Mouse (Mus musculus) lung, embryonic 14.5 days (tissue): ENCODE measurements around the gene Herpud2. TPM values are rescaled to one million over a fixed set of nuclear protein-coding genes. Genes with fewer than 3 reads are reported as not detected.

ENCODE experiments used
- ATAC-seq: fragments of 200-750 bp; cut with Nextera tagmentation; 2 replicates; pipeline ENCODE4 v1.8.0; 2017; ENCODE audit warnings: mild to moderate bottlenecking, moderate TSS enrichment, moderate library complexity; ENCODE audit not compliant: insufficient read depth
- DNase-seq: peaks from one replicate; pipeline ENCODE4 v3.0.0-alpha.2; 2015
- H3K27ac ChIP-seq: fragments of 300-500 bp; sonication (generic); 2 replicates; pipeline ENCODE4 v1.5.1; 2014; ENCODE audit warnings: low read depth, mild to moderate bottlenecking, moderate library complexity
- H3K27me3 ChIP-seq: fragments of 300-500 bp; sonication (generic); 2 replicates; pipeline ENCODE4 v1.6.1; 2014; ENCODE audit warnings: low read length, control low read depth; ENCODE audit not compliant: insufficient read depth
- H3K36me3 ChIP-seq: fragments of 300-500 bp; sonication (generic); 2 replicates; pipeline ENCODE4 v1.6.1; 2014; ENCODE audit warnings: control low read depth; ENCODE audit not compliant: insufficient read depth
- H3K4me1 ChIP-seq: fragments of 300-500 bp; sonication (generic); 2 replicates; pipeline ENCODE4 v1.6.1; 2014; ENCODE audit warnings: antibody characterized with exemption, control low read depth; ENCODE audit not compliant: insufficient read depth
- H3K4me2 ChIP-seq: fragments of 300-500 bp; sonication (generic); 2 replicates; pipeline ENCODE4 v1.6.1; 2014; ENCODE audit warnings: mild to moderate bottlenecking
- H3K4me3 ChIP-seq: fragments of 300-500 bp; sonication (generic); 2 replicates; pipeline ENCODE4 v1.5.1; 2014; ENCODE audit warnings: low read depth, low read length
- H3K9ac ChIP-seq: fragments of 300-500 bp; sonication (generic); 2 replicates; pipeline ENCODE4 v1.6.1; 2014
- H3K9me3 ChIP-seq: fragments of 300-500 bp; sonication (generic); 2 replicates; pipeline ENCODE4 v1.6.1; 2016; ENCODE audit warnings: low read depth, low read length, control low read depth
- CTCF ChIP-seq: IDR thresholded peaks from 2 replicates; pipeline ENCODE4 v1.5.1; 2016; ENCODE audit warnings: antibody characterized with exemption, low read depth
- WGBS: fragments of 180-500 bp; shearing (Covaris S2); extraction: QIAGEN DNeasy Blood & Tissue Kit; methylation state at CpG from one replicate; pipeline ENCODE4 v1.1.7; 2014; 5-methylcytosine and 5-hydroxymethylcytosine counted together
- polyA plus RNA-seq: library from polyadenylated mRNA; unstranded; fragments of >200 nt; fragmentation: Nextera tagmentation; extraction: Ambion mirVana; gene quantifications from 2 replicates; pipeline ENCODE4 v1.2.1, GENCODE M21; 2014

Herpud2 gene
- polyA plus RNA-seq, 1 experiment from 2014 or later = 34.3 TPM

GRCm38 (mm10) chr9:25075977-25076376 lies 75.6 kb downstream of the Herpud2 start:
- peak; percentile 54; the same call in 1 of the 2 replicates for ATAC-seq
- H3K4me1 ChIP-seq = no peaks in the 10 kb centered on the region
- H3K4me2 ChIP-seq = no peak overlapping the region
- H3K36me3 ChIP-seq = no peaks in the 10 kb centered on the region
- DNase-seq = peak; percentile 56
- no peak overlapping the region for H3K27ac ChIP-seq
- H3K9ac ChIP-seq = no peak overlapping the region
- H3K4me3 ChIP-seq = no peak overlapping the region
- H3K27me3 ChIP-seq = no peaks in the 10 kb centered on the region
- H3K9me3 ChIP-seq = no peaks in the 10 kb centered on the region
- 27% methylated on average over 3 of the region's 3 CpGs for WGBS
- TF ChIP-seq CTCF = no peak

GRCm38 (mm10) chr9:25072666-25073065 lies 79.0 kb downstream of the Herpud2 start:
- Histone ChIP-seq H3K36me3 (no peaks in the 10 kb centered on the region), H3K4me1 (no peaks in the 10 kb centered on the region), H3K9ac (no peak overlapping the region), H3K27ac (no peak overlapping the region), H3K4me3 (no peak overlapping the region), H3K9me3 (no peaks in the 10 kb centered on the region), H3K4me2 (no peak overlapping the region), H3K27me3 (no peaks in the 10 kb centered on the region)
- DNase-seq (no peak), ATAC-seq (no peak)
- WGBS = 90% methylated on average over 1 of the region's 1 CpGs
- no peak for TF ChIP-seq CTCF

- Histone ChIP-seq H3K9me3 (no peaks in the 10 kb centered on the region), H3K4me3 (no peak overlapping the region), H3K36me3 (no peaks in the 10 kb centered on the region), H3K9ac (no peak overlapping the region), H3K27me3 (no peaks in the 10 kb centered on the region), H3K27ac (no peak overlapping the region), H3K4me1 (no peaks in the 10 kb centered on the region), H3K4me2 (no peak overlapping the region)
- 40% methylated on average over 2 of the region's 3 CpGs for WGBS
- ATAC-seq (no peak; the same call in 1 of the 2 replicates), DNase-seq (peak; percentile 41)
- no peak for TF ChIP-seq CTCF
Observed at GRCm38 (mm10) chr9:25058726-25059125, 92.9 kb downstream of the Herpud2 start.

Other genes with a start within 250 kb of the Herpud2 start
- not detected in 2 replicates for gene Gm10181, start 62.4 kb downstream of the Herpud2 start, polyA plus RNA-seq
- 303 and 307 TPM in 2 replicates for gene Sept7, start 100.6 kb upstream of the Herpud2 start, polyA plus RNA-seq